Mouse (Mus musculus) midbrain, embryonic 14.5 days (tissue): ENCODE measurements around the gene Hpse2. TPM values are rescaled to one million over a fixed set of nuclear protein-coding genes. Genes with fewer than 3 reads are reported as not detected.

Source experiments
- ATAC-seq: fragments of 200-750 bp; cut with Nextera tagmentation; 2 replicates; pipeline ENCODE4 v1.8.0; 2017; ENCODE audit warnings: moderate number of reproducible peaks, moderate library complexity; ENCODE audit not compliant: low FRiP score, low TSS enrichment
- DNase-seq: peaks from one replicate; pipeline ENCODE4 v3.0.0-alpha.2; 2015
- H3K27ac ChIP-seq: fragments of 300-500 bp; sonication (generic); replicated peaks from 2 replicates; pipeline ENCODE4 v1.5.1; 2014; ENCODE audit warnings: mild to moderate bottlenecking, low read depth, low read length, moderate library complexity
- H3K27me3 ChIP-seq: fragments of 300-500 bp; sonication (generic); 2 replicates; pipeline ENCODE4 v1.6.1; 2014; ENCODE audit warnings: low read length, control low read depth, mixed read lengths; ENCODE audit not compliant: control insufficient read depth, insufficient read depth
- H3K36me3 ChIP-seq: fragments of 300-500 bp; sonication (generic); 2 replicates; pipeline ENCODE4 v1.6.1; 2014; ENCODE audit warnings: low read length, control low read depth; ENCODE audit not compliant: control insufficient read depth, insufficient read depth
- H3K4me1 ChIP-seq: fragments of 300-500 bp; sonication (generic); 2 replicates; pipeline ENCODE4 v1.6.1; 2014; ENCODE audit warnings: mild to moderate bottlenecking, antibody characterized with exemption, low read length, control low read depth; ENCODE audit not compliant: control insufficient read depth, insufficient read depth
- H3K4me2 ChIP-seq: fragments of 300-500 bp; sonication (generic); 2 replicates; pipeline ENCODE4 v1.6.1; 2014; ENCODE audit warnings: mild to moderate bottlenecking, low read length, moderate library complexity
- H3K4me3 ChIP-seq: fragments of 300-500 bp; sonication (generic); replicated peaks from 2 replicates; pipeline ENCODE4 v1.5.1; 2014; ENCODE audit warnings: low read depth, low read length
- H3K9ac ChIP-seq: fragments of 300-500 bp; sonication (generic); replicated peaks from 2 replicates; pipeline ENCODE4 v1.6.1; 2014; ENCODE audit warnings: mild to moderate bottlenecking, low read length, moderate library complexity
- H3K9me3 ChIP-seq: fragments of 300-500 bp; sonication (generic); 2 replicates; pipeline ENCODE4 v1.6.1; 2016; ENCODE audit warnings: low read length, control low read depth, mixed read lengths; ENCODE audit not compliant: control insufficient read depth
- WGBS: fragments of 180-500 bp; shearing (Covaris S2); extraction: QIAGEN DNeasy Blood & Tissue Kit; methylation state at CpG from one replicate; pipeline ENCODE4 v1.1.7; 2014; 5-methylcytosine and 5-hydroxymethylcytosine counted together
- polyA plus RNA-seq: library from polyadenylated mRNA; unstranded; fragments of >200 nt; fragmentation: Nextera tagmentation; extraction: Ambion mirVana; gene quantifications from 2 replicates; pipeline ENCODE4 v1.2.1, GENCODE M21; 2014

Hpse2 gene
- polyA plus RNA-seq, 1 experiment from 2014 or later: not detected

DNA sequence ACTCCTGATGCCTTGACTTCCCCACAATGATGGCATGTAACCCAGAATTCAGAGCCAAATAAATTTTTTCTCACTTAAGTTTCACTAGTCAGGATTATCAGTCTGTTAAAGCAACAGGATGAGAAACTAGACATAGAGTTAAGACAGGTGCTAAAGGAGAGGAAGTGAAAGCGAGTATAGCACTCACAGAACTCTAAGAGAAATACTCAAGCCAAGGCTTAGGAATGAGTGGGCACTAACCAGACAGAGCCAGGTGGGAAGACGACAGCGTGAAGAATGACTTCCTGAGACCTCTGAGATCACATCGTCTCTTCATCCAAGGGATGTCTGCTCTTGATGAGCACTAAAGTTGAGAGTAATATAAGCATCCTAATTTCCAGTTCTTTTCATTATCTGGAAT lies 144.2 kb downstream of the Hpse2 start:
- Histone ChIP-seq H3K4me1 (no peaks in the 10 kb centered on the region), H3K4me2 (no peak overlapping the region), H3K27me3 (no peaks in the 10 kb centered on the region), H3K9me3 (no peaks in the 10 kb centered on the region), H3K9ac (no peak overlapping the region), H3K27ac (no peak overlapping the region), H3K4me3 (no peak overlapping the region), H3K36me3 (no peaks in the 10 kb centered on the region)
- DNase-seq: no peak
- 93% methylated on average over 4 of the region's 4 CpGs for WGBS
- no peak for ATAC-seq

DNA sequence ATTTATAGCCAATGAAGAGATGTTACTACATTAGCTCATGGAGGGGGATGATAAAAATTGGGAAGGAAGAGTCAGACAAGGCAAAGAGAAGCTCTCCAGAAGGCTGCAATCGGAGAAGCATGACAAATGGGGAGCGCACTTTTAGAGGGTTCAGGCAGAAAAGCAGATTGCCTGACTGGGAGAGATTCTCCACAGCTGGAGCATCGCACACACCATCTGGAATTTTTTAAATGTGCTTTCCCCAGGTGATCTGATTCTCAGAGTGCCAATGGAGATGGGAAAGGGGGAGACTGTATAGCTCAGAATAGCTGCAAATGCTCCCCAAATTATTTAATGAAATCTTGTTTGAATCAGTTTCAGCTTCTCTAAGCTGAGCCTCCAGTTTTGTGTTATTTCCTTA lies 156.4 kb downstream of the Hpse2 start:
- no peaks in the 10 kb centered on the region for H3K36me3 ChIP-seq
- no peak overlapping the region for H3K27ac ChIP-seq
- DNase-seq (no peak), ATAC-seq (no peak)
- 71% methylated on average over 3 of the region's 3 CpGs for WGBS
- no peaks in the 10 kb centered on the region for H3K4me1 ChIP-seq
- H3K4me2 ChIP-seq: no peak overlapping the region
- no peaks in the 10 kb centered on the region for H3K27me3 ChIP-seq
- no peak overlapping the region for H3K9ac ChIP-seq
- no peak overlapping the region for H3K4me3 ChIP-seq
- no peaks in the 10 kb centered on the region for H3K9me3 ChIP-seq

DNA sequence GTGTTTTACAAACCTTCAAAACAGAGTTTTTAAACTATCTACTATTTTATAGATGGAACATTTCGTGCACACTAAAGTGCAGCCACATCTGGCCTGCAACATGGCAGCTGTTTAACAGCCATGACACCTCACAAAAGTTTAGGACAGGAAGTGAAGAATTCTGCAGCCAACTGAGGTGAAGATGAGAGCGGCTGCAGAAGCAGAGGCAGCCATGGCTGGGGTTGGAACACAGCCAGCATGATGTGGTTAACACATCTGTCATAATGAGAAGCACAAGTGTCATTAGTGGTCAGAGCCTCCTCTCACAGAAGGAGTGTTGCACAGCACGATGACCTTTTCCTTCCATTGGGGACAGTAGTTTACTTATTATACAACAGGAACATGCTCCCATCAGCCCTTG lies 194.6 kb downstream of the Hpse2 start:
- Histone ChIP-seq H3K27ac (no peak overlapping the region), H3K27me3 (no peaks in the 10 kb centered on the region), H3K4me3 (no peak overlapping the region), H3K9ac (no peak overlapping the region), H3K9me3 (no peaks in the 10 kb centered on the region), H3K4me2 (no peak overlapping the region), H3K4me1 (no peaks in the 10 kb centered on the region), H3K36me3 (no peaks in the 10 kb centered on the region)
- no peak for ATAC-seq
- DNase-seq: no peak
- 81% methylated on average over 3 of the region's 3 CpGs for WGBS

DNA sequence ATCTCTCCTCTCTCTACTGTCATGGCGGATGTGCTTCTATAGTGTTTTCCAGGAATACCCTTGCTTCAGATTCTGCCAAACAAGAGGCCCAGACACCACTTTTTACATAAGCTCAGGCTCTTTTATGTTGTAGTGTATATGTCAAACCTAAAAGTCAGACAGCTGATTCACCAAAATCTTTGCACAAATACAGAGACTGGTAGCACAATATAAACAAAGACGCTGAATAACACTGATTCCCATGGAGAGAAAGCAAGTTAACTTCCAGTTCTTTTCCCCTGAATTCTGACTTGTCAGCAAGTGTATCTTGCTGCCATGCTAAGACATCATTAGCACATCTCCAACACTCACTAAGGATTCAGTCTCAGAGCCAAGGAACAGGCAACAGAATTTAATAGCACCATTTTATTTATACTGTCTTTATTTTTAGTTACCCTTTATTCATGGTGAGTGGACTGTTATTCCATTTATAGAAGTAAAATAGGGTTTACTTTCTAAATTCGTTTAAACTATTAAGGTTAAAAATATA lies 212.7 kb downstream of the Hpse2 start:
- Histone ChIP-seq H3K4me2 (no peak overlapping the region), H3K9me3 (no peaks in the 10 kb centered on the region), H3K9ac (no peak overlapping the region), H3K27ac (no peak overlapping the region), H3K27me3 (no peaks in the 10 kb centered on the region), H3K4me1 (no peaks in the 10 kb centered on the region), H3K36me3 (no peaks in the 10 kb centered on the region), H3K4me3 (no peak overlapping the region)
- no peak for DNase-seq
- no peak for ATAC-seq
- 88% methylated on average over 3 of the region's 3 CpGs for WGBS

DNA sequence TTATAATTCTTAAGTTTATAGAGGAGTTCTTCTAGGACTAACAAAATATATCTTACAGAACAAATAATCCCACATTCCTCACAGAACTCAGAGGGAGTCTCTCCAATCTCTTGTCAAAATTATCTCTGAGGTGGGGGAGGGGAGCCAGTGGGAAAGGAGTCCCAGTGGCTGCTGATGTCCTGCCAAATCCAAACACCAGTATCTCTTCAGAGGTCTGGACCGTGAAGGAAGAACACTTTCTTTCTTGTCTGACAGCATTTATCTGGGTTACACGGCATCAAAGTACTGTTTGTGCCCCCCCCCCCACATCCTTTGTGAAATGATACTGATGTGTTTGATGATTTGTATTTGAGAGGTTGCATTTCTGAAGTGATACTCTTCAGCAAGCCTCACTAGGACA lies 213.3 kb downstream of the Hpse2 start:
- no peak for DNase-seq
- Histone ChIP-seq H3K27ac (no peak overlapping the region), H3K4me1 (no peaks in the 10 kb centered on the region), H3K9ac (no peak overlapping the region), H3K9me3 (no peaks in the 10 kb centered on the region), H3K4me3 (no peak overlapping the region), H3K36me3 (no peaks in the 10 kb centered on the region), H3K27me3 (no peaks in the 10 kb centered on the region), H3K4me2 (no peak overlapping the region)
- WGBS: 88% methylated on average over 2 of the region's 2 CpGs
- no peak for ATAC-seq

DNA sequence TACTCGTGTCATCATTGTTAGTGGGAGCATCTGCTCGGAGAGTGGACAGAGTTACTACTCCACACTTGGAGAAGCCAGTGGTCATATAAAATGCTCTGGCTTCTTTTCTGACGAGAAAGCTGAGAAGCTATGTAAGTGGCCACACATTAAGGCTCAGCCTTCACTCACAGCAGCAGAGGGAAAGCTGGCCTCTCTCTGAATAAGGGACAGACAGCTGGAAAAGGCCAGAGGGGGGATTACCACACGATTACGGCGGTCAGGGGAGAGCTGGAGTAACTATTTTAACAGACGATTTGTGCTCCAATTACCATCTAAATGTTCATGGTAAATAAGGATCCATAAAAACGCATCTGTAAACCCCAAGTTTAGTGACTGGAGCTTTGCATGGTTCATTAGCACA lies 232.1 kb downstream of the Hpse2 start:
- Histone ChIP-seq H3K9me3 (no peaks in the 10 kb centered on the region), H3K4me2 (no peak overlapping the region), H3K27ac (no peak overlapping the region), H3K9ac (no peak overlapping the region), H3K36me3 (no peaks in the 10 kb centered on the region), H3K4me1 (peaks cover 3% of the 10 kb centered on the region; the same call in 1 of the 2 replicates), H3K4me3 (no peak overlapping the region), H3K27me3 (no peaks in the 10 kb centered on the region)
- DNase-seq (no peak), ATAC-seq (no peak)
- WGBS: 40% methylated on average over 8 of the region's 8 CpGs

DNA sequence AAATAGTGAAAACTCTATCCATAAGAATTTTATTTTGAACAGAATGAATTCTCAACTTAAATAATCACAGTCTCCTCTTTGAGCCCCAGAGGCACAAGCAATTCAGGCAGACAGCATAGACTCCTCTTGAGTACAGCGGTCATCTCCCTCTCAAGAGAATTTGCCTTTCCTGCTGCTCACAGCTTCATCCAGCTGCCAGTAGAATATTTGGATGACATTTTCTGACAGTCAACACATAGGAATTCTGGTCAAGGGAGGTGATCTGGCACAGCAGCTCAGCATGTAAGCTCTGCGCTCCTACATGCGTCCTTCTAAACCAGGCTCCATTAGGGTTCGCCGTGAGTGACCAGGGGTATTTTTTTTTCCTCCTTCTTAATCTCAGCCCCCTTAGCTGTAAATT lies 232.6 kb downstream of the Hpse2 start:
- no peaks in the 10 kb centered on the region for H3K36me3 ChIP-seq
- H3K4me2 ChIP-seq: no peak overlapping the region
- H3K4me1 ChIP-seq: peaks cover 3% of the 10 kb centered on the region; the same call in 1 of the 2 replicates
- no peak overlapping the region for H3K27ac ChIP-seq
- no peak for DNase-seq
- ATAC-seq: no peak
- no peaks in the 10 kb centered on the region for H3K27me3 ChIP-seq
- no peaks in the 10 kb centered on the region for H3K9me3 ChIP-seq
- no peak overlapping the region for H3K4me3 ChIP-seq
- no peak overlapping the region for H3K9ac ChIP-seq
- WGBS: 84% methylated on average over 5 of the region's 5 CpGs

DNA sequence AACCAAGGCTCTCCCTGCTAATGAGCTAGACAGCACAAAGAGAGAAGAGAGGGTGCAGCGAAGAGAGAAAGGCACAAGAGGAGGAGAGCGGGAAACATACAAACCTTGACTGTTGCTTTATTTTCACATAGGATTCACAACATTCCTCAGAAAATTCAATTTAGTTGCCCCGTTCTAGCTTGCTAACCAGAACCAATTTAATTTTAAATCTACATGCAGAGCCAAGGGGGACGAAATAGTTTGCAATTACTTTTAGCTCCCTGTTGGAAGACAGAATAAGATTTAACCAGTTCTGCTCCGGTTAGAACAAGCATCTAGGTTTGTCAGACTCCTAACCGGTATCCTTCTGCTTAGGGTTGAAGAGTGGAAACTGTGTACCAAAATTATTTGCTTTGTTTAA lies 240.3 kb downstream of the Hpse2 start:
- Histone ChIP-seq H3K4me3 (no peak overlapping the region), H3K4me1 (no peaks in the 10 kb centered on the region), H3K36me3 (no peaks in the 10 kb centered on the region), H3K9me3 (no peaks in the 10 kb centered on the region), H3K27ac (no peak overlapping the region), H3K27me3 (no peaks in the 10 kb centered on the region), H3K4me2 (no peak overlapping the region), H3K9ac (no peak overlapping the region)
- no peak for ATAC-seq
- 78% methylated on average over 6 of the region's 6 CpGs for WGBS
- no peak for DNase-seq

DNA sequence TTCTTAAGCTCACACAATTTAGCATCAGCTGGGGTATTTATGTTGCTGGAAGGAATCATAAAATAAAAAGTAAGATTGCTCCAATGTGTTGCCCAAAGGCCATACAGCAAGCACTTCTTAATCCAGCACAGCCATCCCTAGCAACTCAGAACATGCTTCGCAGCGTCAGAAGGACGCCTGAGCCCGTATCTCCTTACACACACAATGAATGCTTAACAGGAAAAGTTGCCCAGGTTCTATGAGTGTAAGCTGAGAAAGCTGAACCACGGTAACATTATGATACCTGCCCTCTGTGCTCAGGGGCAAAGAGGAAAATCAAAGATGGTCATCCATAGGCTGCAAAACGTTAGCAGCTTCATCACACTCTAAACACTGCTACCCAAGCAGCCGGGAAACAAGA lies 241.3 kb downstream of the Hpse2 start:
- no peaks in the 10 kb centered on the region for H3K4me1 ChIP-seq
- no peak overlapping the region for H3K27ac ChIP-seq
- H3K27me3 ChIP-seq: no peaks in the 10 kb centered on the region
- no peaks in the 10 kb centered on the region for H3K36me3 ChIP-seq
- 78% methylated on average over 7 of the region's 7 CpGs for WGBS
- no peak overlapping the region for H3K4me2 ChIP-seq
- DNase-seq (no peak), ATAC-seq (no peak)
- no peaks in the 10 kb centered on the region for H3K9me3 ChIP-seq
- H3K9ac ChIP-seq: no peak overlapping the region
- no peak overlapping the region for H3K4me3 ChIP-seq
